Mouse (Mus musculus) heart, adult 8-10 months (tissue): ENCODE results near the gene Zranb1. TPM values are rescaled to one million over a fixed set of nuclear protein-coding genes. Genes with fewer than 3 reads are reported as not detected.

Experiments used
- DNase-seq: peaks from one replicate; pipeline ENCODE4 v3.0.0; 2022; ENCODE audit warnings: low spot score
- total RNA-seq, 4 experiments: library from RNA; stranded (reverse); gene quantifications; 2 replicates each; pipeline ENCODE4 v1.2.4; 2022

Gene Zranb1
- total RNA-seq, 4 experiments from 2014 or later: 34.2 to 39.8 (median 37.6) TPM

GRCm38 (mm10) chr7:132999061-132999460 lies 68.1 kb downstream of the Zranb1 start:
- no peak for DNase-seq

GRCm38 (mm10) chr7:133001388-133001787 lies 70.4 kb downstream of the Zranb1 start:
- DNase-seq: no peak

- DNase-seq: no peak
Measured at GRCm38 (mm10) chr7:133002271-133002670, 71.3 kb downstream of the Zranb1 start.

GRCm38 (mm10) chr7:133003421-133003820 lies 72.5 kb downstream of the Zranb1 start:
- DNase-seq: peak; percentile 77

- no peak for DNase-seq
Measured at GRCm38 (mm10) chr7:133005772-133006171, 74.8 kb downstream of the Zranb1 start.

GRCm38 (mm10) chr7:133007343-133007742 lies 76.4 kb downstream of the Zranb1 start:
- no peak for DNase-seq

GRCm38 (mm10) chr7:133008663-133009062 lies 77.7 kb downstream of the Zranb1 start:
- no peak for DNase-seq

GRCm38 (mm10) chr7:133009676-133010075 lies 78.7 kb downstream of the Zranb1 start:
- DNase-seq: no peak

GRCm38 (mm10) chr7:133010477-133010876 lies 79.5 kb downstream of the Zranb1 start:
- no peak for DNase-seq

GRCm38 (mm10) chr7:133011191-133011590 lies 80.2 kb downstream of the Zranb1 start:
- DNase-seq: no peak

- DNase-seq: no peak
Measured at GRCm38 (mm10) chr7:133011611-133012010, 80.7 kb downstream of the Zranb1 start.

GRCm38 (mm10) chr7:133012637-133013366 lies 81.9 kb downstream of the Zranb1 start:
- no peak for DNase-seq

GRCm38 (mm10) chr7:133013923-133014322 lies 83.0 kb downstream of the Zranb1 start:
- no peak for DNase-seq

GRCm38 (mm10) chr7:133014631-133015030 lies 83.7 kb downstream of the Zranb1 start:
- DNase-seq: no peak

- peak; percentile 32 for DNase-seq
Measured at GRCm38 (mm10) chr7:133015416-133016070, 84.6 kb downstream of the Zranb1 start.

- no peak for DNase-seq
Measured at GRCm38 (mm10) chr7:133018961-133019360, 88.0 kb downstream of the Zranb1 start.

GRCm38 (mm10) chr7:133019481-133020020 lies 88.6 kb downstream of the Zranb1 start:
- DNase-seq: peak; percentile 40

GRCm38 (mm10) chr7:133024694-133025093 lies 93.8 kb downstream of the Zranb1 start:
- no peak for DNase-seq

GRCm38 (mm10) chr7:133027930-133028329 lies 97.0 kb downstream of the Zranb1 start:
- DNase-seq: no peak

GRCm38 (mm10) chr7:133029004-133029403 lies 98.1 kb downstream of the Zranb1 start:
- no peak for DNase-seq

- DNase-seq: no peak
Measured at GRCm38 (mm10) chr7:133029496-133030047, 98.6 kb downstream of the Zranb1 start.

GRCm38 (mm10) chr7:133032589-133033203 lies 101.8 kb downstream of the Zranb1 start:
- DNase-seq: peak; percentile 63
